Mouse (Mus musculus) kidney, adult 2 months (tissue): ENCODE data around the gene Gm10644. TPM values are rescaled to one million over a fixed set of nuclear protein-coding genes. Genes with fewer than 3 reads are reported as not detected.
A peak's percentile ranks its signal among the peaks of the same experiment; 100 is the strongest.

ENCODE experiments used
- DNase-seq: peaks from one replicate; pipeline ENCODE4 v3.0.0; 2021
- H3K27ac ChIP-seq: fragments of 200-500 bp; 2 replicates; pipeline ENCODE4 v1.5.1; 2012; ENCODE audit warnings: low read depth, low read length, control low read depth, inconsistent platforms; ENCODE audit not compliant: insufficient read depth
- H3K27me3 ChIP-seq: fragments of 200-500 bp; replicated peaks from 2 replicates; pipeline ENCODE4 v1.6.1; 2012; ENCODE audit warnings: mild to moderate bottlenecking, moderate library complexity, low read length, inconsistent platforms; ENCODE audit not compliant: control insufficient read depth, insufficient read depth
- H3K36me3 ChIP-seq: fragments of 200-500 bp; 2 replicates; pipeline ENCODE4 v1.6.1; 2012; ENCODE audit warnings: mild to moderate bottlenecking, moderate library complexity, low read length, inconsistent platforms; ENCODE audit not compliant: control insufficient read depth, insufficient read depth
- H3K4me1 ChIP-seq: fragments of 200-500 bp; 2 replicates; pipeline ENCODE4 v1.6.1; 2011; ENCODE audit warnings: low read length; ENCODE audit not compliant: control insufficient read depth, insufficient read depth
- H3K4me3 ChIP-seq: fragments of 200-500 bp; 2 replicates; pipeline ENCODE4 v1.5.1; 2011; ENCODE audit warnings: mild to moderate bottlenecking, low read depth, low read length, control low read depth; ENCODE audit not compliant: insufficient read depth
- CTCF ChIP-seq: fragments of 200-500 bp; conservative IDR thresholded peaks from 2 replicates; pipeline ENCODE4 v1.5.1; 2011; ENCODE audit warnings: low read depth, mild to moderate bottlenecking, control low read depth, low read length, moderate library complexity, mixed read lengths; ENCODE audit not compliant: insufficient read depth, insufficient read length
- POLR2A ChIP-seq: fragments of 200-500 bp; IDR thresholded peaks from one replicate; pipeline ENCODE4 v1.6.1; 2011; ENCODE audit warnings: low read depth, low read length, control low read depth
- WGBS: fragments of 180-500 bp; shearing (Covaris S2); methylation state at CpG from one replicate; pipeline ENCODE4 v1.1.7; 2018; 5-methylcytosine and 5-hydroxymethylcytosine counted together
- polyA plus RNA-seq: library from polyadenylated mRNA; depleted of rRNA; stranded (reverse); fragments of >200 nt; gene quantifications from 2 replicates; pipeline ENCODE4 v1.2.3, GENCODE M21; 2012; rRNA removed

Gene Gm10644
- polyA plus RNA-seq, 1 experiment, result 2.7 TPM

DNA sequence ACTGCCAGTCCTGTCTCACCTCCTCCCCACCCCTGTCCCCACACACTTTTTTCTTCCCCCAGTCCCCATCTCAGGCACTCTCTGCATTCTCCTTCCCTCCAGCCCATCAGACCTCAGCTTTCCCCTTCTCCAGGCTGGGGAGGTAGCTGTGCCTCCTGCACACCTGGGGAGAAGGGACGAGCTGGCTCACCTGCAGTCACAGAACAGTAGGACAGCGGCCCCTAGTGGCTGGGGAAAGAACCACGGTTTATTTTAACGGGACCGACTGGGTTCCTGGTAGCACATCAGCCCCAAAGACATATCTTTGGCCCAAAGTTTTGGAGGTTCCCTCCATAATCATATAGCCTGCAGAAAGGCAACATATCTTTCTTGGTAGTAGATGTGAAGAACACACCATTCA, 61.1 kb downstream of the Gm10644 start:
- TF ChIP-seq CTCF (peak; percentile 92), POLR2A (no peak)
- Histone ChIP-seq H3K4me1 (no peaks in the 10 kb centered on the region), H3K36me3 (no peaks in the 10 kb centered on the region), H3K4me3 (no peak overlapping the region), H3K27me3 (no peaks in the 10 kb centered on the region), H3K27ac (no peak overlapping the region)
- DNase-seq, result peak; percentile 85
- WGBS, result 2% methylated on average over 5 of the region's 5 CpGs

DNA sequence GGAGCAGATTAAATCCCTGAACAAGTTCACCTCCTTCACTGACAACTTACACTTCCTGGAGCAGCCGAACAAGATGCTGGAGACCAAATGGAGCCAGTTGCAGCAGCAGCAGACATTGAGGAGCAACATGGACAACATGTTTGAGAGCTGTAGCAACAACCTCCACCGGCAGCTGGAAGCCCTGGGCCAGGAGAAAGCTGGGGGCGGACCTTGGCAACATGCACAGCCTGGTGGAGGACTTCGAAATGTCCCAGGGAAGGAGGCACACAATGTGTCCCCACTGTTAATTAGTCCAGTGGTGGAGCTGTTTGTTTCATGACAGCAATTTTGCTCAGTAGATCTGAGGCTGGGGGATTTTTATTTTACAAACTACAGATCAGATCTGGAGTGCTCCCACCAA, 62.9 kb downstream of the Gm10644 start:
- WGBS, result 43% methylated on average over 4 of the region's 4 CpGs
- H3K4me3 ChIP-seq, result no peak overlapping the region

GRCm38 (mm10) chr8:83888409-83888808, 66.6 kb downstream of the Gm10644 start:
- H3K27ac ChIP-seq, result no peak overlapping the region
- H3K4me1 ChIP-seq, result no peaks in the 10 kb centered on the region
- H3K36me3 ChIP-seq, result no peaks in the 10 kb centered on the region
- no peaks in the 10 kb centered on the region for H3K27me3 ChIP-seq
- no peak overlapping the region for H3K4me3 ChIP-seq
- WGBS, result 78% methylated on average over 2 of the region's 2 CpGs
- TF ChIP-seq CTCF (no peak), POLR2A (no peak)
- DNase-seq, result no peak

More for the DNA sequence above, 62.9 kb downstream of the Gm10644 start:
- H3K36me3 ChIP-seq, result no peaks in the 10 kb centered on the region
- DNase-seq, result no peak
- TF ChIP-seq CTCF (no peak), POLR2A (no peak)
- no peaks in the 10 kb centered on the region for H3K4me1 ChIP-seq
- no peak overlapping the region for H3K27ac ChIP-seq
- H3K27me3 ChIP-seq, result no peaks in the 10 kb centered on the region

Other genes with a start within 250 kb of the Gm10644 start
- 25.1 and 28.7 TPM in 2 replicates for gene Ddx39, start 240.0 kb downstream of the Gm10644 start, polyA plus RNA-seq
- gene Adgre5, start 213.9 kb downstream of the Gm10644 start, polyA plus RNA-seq, result 45.1 and 46.6 TPM in 2 replicates
- 28.7 and 44.4 TPM in 2 replicates for gene Adgrl1, start 55.1 kb downstream of the Gm10644 start, polyA plus RNA-seq
- gene Asf1b, start 302 bp upstream of the Gm10644 start, polyA plus RNA-seq, result 2.0 and 3.6 TPM in 2 replicates
- 88.3 and 95.6 TPM in 2 replicates for gene Prkaca, start 17.8 kb upstream of the Gm10644 start, polyA plus RNA-seq
- 37.2 and 44.5 TPM in 2 replicates for gene Samd1, start 42.5 kb upstream of the Gm10644 start, polyA plus RNA-seq
- gene 1700067K01Rik, start 46.3 kb upstream of the Gm10644 start, polyA plus RNA-seq, result 5.1 and 7.0 TPM in 2 replicates
- 9.1 and 14.3 TPM in 2 replicates for gene 2210011C24Rik, start 57.0 kb upstream of the Gm10644 start, polyA plus RNA-seq
- gene Palm3, start 66.3 kb upstream of the Gm10644 start, polyA plus RNA-seq, result 7.8 and 7.9 TPM in 2 replicates
- 1.9 and 5.6 TPM in 2 replicates for gene Il27ra, start 87.4 kb upstream of the Gm10644 start, polyA plus RNA-seq
- gene Rln3, start 89.8 kb upstream of the Gm10644 start, polyA plus RNA-seq, result 0.19 TPM in 1 of 2 replicates, not detected in the other
- gene Gm10643, start 109.9 kb upstream of the Gm10644 start, polyA plus RNA-seq, result 1.1 and 1.2 TPM in 2 replicates
- gene Rfx1, start 111.6 kb upstream of the Gm10644 start, polyA plus RNA-seq, result 15.8 and 18.0 TPM in 2 replicates
- 28.2 and 30.1 TPM in 2 replicates for gene Dcaf15, start 149.6 kb upstream of the Gm10644 start, polyA plus RNA-seq
- gene Podnl1, start 170.8 kb upstream of the Gm10644 start, polyA plus RNA-seq, result 0.48 and 0.67 TPM in 2 replicates
- 24.1 and 26.0 TPM in 2 replicates for gene Cc2d1a, start 192.7 kb upstream of the Gm10644 start, polyA plus RNA-seq
- gene 4930432K21Rik, start 192.8 kb upstream of the Gm10644 start, polyA plus RNA-seq, result 0.63 and 0.92 TPM in 2 replicates
- 0.99 and 1.4 TPM in 2 replicates for gene Nanos3, start 230.0 kb upstream of the Gm10644 start, polyA plus RNA-seq